Mouse (Mus musculus) liver, adult 2 months (tissue): Measurements from ENCODE around the gene Pyurf. TPM values are rescaled to one million over a fixed set of nuclear protein-coding genes. Genes with fewer than 3 reads are reported as not detected.
A peak's percentile ranks its signal among the peaks of the same experiment; 100 is the strongest.

Experiments
- DNase-seq: peaks from one replicate; pipeline ENCODE4 v3.0.0-alpha.2; 2011; ENCODE audit warnings: low read depth, low spot score; ENCODE audit errors: extremely low read depth
- H3K27ac ChIP-seq: fragments of 200-500 bp; replicated peaks from 2 replicates; pipeline ENCODE4 v1.5.1; 2012; ENCODE audit warnings: low read depth, mild to moderate bottlenecking, control low read depth, inconsistent platforms, low read length; ENCODE audit not compliant: insufficient read depth
- H3K27me3 ChIP-seq: fragments of 200-500 bp; 2 replicates; pipeline ENCODE4 v1.6.1; 2012; ENCODE audit warnings: mild to moderate bottlenecking, moderate library complexity, low read length, inconsistent platforms; ENCODE audit not compliant: control insufficient read depth, insufficient read depth
- H3K36me3 ChIP-seq: fragments of 200-500 bp; 2 replicates; pipeline ENCODE4 v1.6.1; 2012; ENCODE audit warnings: low read length, inconsistent platforms; ENCODE audit not compliant: control insufficient read depth, insufficient read depth
- H3K4me1 ChIP-seq: fragments of 200-500 bp; 2 replicates; pipeline ENCODE4 v1.6.1; 2011; ENCODE audit warnings: low read length; ENCODE audit not compliant: control insufficient read depth, insufficient read depth
- H3K4me3 ChIP-seq: fragments of 200-500 bp; 2 replicates; pipeline ENCODE4 v1.5.1; 2011; ENCODE audit warnings: low read depth, mild to moderate bottlenecking, control low read depth, low read length, moderate library complexity; ENCODE audit not compliant: insufficient read depth
- H3K79me2 ChIP-seq: fragments of 200-500 bp; 2 replicates; pipeline ENCODE4 v1.6.1; 2012; ENCODE audit warnings: inconsistent platforms, mild to moderate bottlenecking, low read length, moderate library complexity; ENCODE audit not compliant: control insufficient read depth, insufficient read depth
- H3K9ac ChIP-seq: fragments of 200-500 bp; 2 replicates; pipeline ENCODE4 v1.6.1; 2012; ENCODE audit warnings: low read depth, mild to moderate bottlenecking, control low read depth, inconsistent platforms, low read length
- CTCF ChIP-seq: fragments of 200-500 bp; IDR thresholded peaks from 2 replicates; pipeline ENCODE4 v1.5.1; 2011; ENCODE audit warnings: low read depth, low read length, control low read depth
- POLR2A ChIP-seq: fragments of 200-500 bp; IDR thresholded peaks from 2 replicates; pipeline ENCODE4 v1.6.1; 2011; ENCODE audit warnings: low read length, control low read depth; ENCODE audit not compliant: insufficient read depth; ENCODE audit errors: extremely low read depth
- WGBS: fragments of 180-500 bp; shearing (Covaris S2); methylation state at CpG from one replicate; pipeline ENCODE4 v1.1.7; 2018; 5-methylcytosine and 5-hydroxymethylcytosine counted together
- polyA plus RNA-seq: library from polyadenylated mRNA; depleted of rRNA; stranded (reverse); fragments of >200 nt; gene quantifications from 2 replicates; pipeline ENCODE4 v1.2.3, GENCODE M21; 2012; rRNA removed
- total RNA-seq: library from RNA; depleted of rRNA; stranded (reverse); fragments of >200 nt; gene quantifications from 2 replicates; pipeline ENCODE4 v1.2.3, GENCODE M21; 2014; rRNA removed

Pyurf gene
- total and polyA plus RNA-seq, 2 experiments, result 16.1 to 20.3 TPM

DNA sequence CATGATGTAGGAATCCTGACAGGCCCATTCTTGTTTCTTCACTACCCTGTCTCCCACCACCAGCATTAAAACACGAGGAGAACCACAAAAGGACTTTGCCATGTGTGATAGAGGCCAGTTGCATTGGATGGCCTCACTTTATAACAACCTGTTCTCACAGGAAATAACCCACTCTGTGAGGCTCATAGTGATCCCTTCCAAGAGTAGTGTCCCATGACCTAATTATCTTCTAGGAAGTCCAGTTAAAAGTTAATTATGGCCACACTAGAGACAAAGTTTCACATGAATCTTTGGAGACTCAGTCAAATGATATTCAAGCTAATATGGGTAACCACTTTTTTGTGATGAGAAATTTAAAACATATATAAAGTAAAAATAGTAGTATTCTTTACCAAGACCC is 44.6 kb downstream of the Pyurf start:
- TF ChIP-seq CTCF, result no peak
- no peak for TF ChIP-seq POLR2A
- DNase-seq, result peak; percentile 66
- 20% methylated on average over 1 of the region's 1 CpGs for WGBS
- H3K27ac ChIP-seq, result no peak overlapping the region
- H3K27me3 ChIP-seq, result no peaks in the 10 kb centered on the region
- H3K79me2 ChIP-seq, result no peaks in the 10 kb centered on the region
- no peak overlapping the region for H3K9ac ChIP-seq
- H3K4me1 ChIP-seq, result peaks cover 7% of the 10 kb centered on the region
- no peak overlapping the region for H3K4me3 ChIP-seq
- peaks cover 3% of the 10 kb centered on the region; the same call in 1 of the 2 replicates for H3K36me3 ChIP-seq

DNA sequence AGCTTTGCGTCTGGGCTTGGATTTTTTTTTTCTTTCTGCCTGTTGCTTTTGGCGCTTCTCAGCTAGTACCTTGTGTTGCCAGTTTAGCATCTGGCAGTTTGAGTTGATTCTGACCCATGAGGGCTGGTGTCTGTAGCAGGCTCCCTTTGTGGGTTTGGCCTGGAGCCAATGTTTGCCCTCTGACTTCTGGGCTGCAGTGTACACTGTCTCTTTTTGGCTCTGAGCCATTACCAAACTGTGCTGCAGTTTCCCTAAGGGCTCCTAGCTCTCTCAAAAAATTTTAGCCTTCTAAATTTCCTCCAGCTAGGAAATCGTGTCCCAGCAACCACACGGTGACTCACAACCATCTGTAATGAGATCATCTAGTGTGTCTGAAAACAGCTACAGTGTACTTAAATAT is 50.1 kb downstream of the Pyurf start:
- TF ChIP-seq POLR2A, result no peak
- TF ChIP-seq CTCF, result no peak
- Histone ChIP-seq H3K4me3 (no peak overlapping the region), H3K27me3 (no peaks in the 10 kb centered on the region), H3K36me3 (no peaks in the 10 kb centered on the region; the same call in 1 of the 2 replicates), H3K9ac (no peak overlapping the region), H3K27ac (no peak overlapping the region), H3K4me1 (no peaks in the 10 kb centered on the region), H3K79me2 (no peaks in the 10 kb centered on the region)
- 15% methylated on average over 4 of the region's 4 CpGs for WGBS
- DNase-seq, result peak; percentile 91

DNA sequence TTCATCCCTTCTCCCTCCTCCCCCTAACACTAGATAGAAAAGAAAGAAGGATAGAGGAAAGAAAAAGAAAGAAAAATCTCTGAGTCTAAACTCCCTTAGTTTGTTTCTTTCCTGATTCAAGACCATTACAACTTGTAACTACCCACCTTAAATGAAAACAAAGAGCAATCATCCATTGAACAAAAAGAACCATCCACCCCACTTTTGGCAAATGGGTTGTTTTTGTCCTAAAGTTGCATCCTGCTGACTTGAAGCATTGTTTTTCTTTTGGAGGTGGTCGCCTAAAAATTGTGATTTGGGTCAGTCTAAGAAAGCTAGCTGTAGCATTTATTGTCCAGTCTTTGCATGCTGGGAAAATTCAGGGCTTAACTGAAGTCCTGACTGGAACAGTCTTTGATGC is 52.3 kb downstream of the Pyurf start:
- Histone ChIP-seq H3K9ac (no peak overlapping the region), H3K27ac (no peak overlapping the region), H3K36me3 (no peaks in the 10 kb centered on the region; the same call in 1 of the 2 replicates), H3K4me3 (no peak overlapping the region), H3K79me2 (no peaks in the 10 kb centered on the region), H3K4me1 (no peaks in the 10 kb centered on the region), H3K27me3 (no peaks in the 10 kb centered on the region)
- 75% methylated on average over 1 of the region's 1 CpGs for WGBS
- TF ChIP-seq POLR2A (no peak), CTCF (no peak)
- DNase-seq, result no peak

Other genes starting within 250 kb of the Pyurf start
- gene Ppm1k, start 156.6 kb downstream of the Pyurf start, total RNA-seq, result 137 and 148 TPM in 2 replicates
- gene Ppm1k, start 156.6 kb downstream of the Pyurf start, polyA plus RNA-seq, result 10.4 and 12.5 TPM in 2 replicates
- gene Herc6, start 111.1 kb downstream of the Pyurf start, total RNA-seq, result 13.2 and 18.6 TPM in 2 replicates
- gene Herc6, start 111.1 kb downstream of the Pyurf start, polyA plus RNA-seq, result 9.1 and 15.7 TPM in 2 replicates
- 7.5 and 7.7 TPM in 2 replicates for gene Lancl2, start 10.5 kb upstream of the Pyurf start, total RNA-seq
- 1.5 and 3.2 TPM in 2 replicates for gene Lancl2, start 10.5 kb upstream of the Pyurf start, polyA plus RNA-seq
- gene Vopp1, start 133.1 kb upstream of the Pyurf start, total RNA-seq, result 3.0 and 3.9 TPM in 2 replicates
- 1.4 and 1.6 TPM in 2 replicates for gene Vopp1, start 133.1 kb upstream of the Pyurf start, polyA plus RNA-seq
- not detected in 2 replicates for gene Vmn1r21, start 158.3 kb upstream of the Pyurf start, total RNA-seq
- not detected in 2 replicates for gene Vmn1r21, start 158.3 kb upstream of the Pyurf start, polyA plus RNA-seq
- gene Vmn1r22, start 215.9 kb upstream of the Pyurf start, total RNA-seq, result not detected in 2 replicates
- gene Vmn1r22, start 215.9 kb upstream of the Pyurf start, polyA plus RNA-seq, result not detected in 2 replicates
- not detected in 2 replicates for gene Vmn1r23, start 234.8 kb upstream of the Pyurf start, total RNA-seq
- gene Vmn1r23, start 234.8 kb upstream of the Pyurf start, polyA plus RNA-seq, result not detected in 2 replicates